Mouse (Mus musculus): ENCODE data around the gene Krt88. TPM values are rescaled to one million over a fixed set of nuclear protein-coding genes. Genes with fewer than 3 reads are reported as not detected.

Gene Krt88
- polyA plus RNA-seq, 1 experiment from 2014 or later, result not detected

- Histone ChIP-seq H3K27ac (no peak overlapping the region), H3K9me3 (no peaks in the 10 kb centered on the region), H3K4me1 (replicated peaks) (peaks cover 7% of the 10 kb centered on the region), H3K27me3 (peaks cover 32% of the 10 kb centered on the region), H3K4me2 (peak overlapping the region; percentile 58), H3K4me3 (replicated peaks) (peak overlapping the region; percentile 23), H3K36me3 (no peaks in the 10 kb centered on the region), H3K9ac (replicated peaks) (peak overlapping the region; percentile 14; the same call in 1 of the 2 replicates)
- WGBS, result 8% methylated on average over 31 of the region's 31 CpGs
- ATAC-seq (ENCODE audit: insufficient number of reproducible peaks, insufficient read depth, low FRiP score, low TSS enrichment, low read depth), result no peak
These were observed 31.6 kb downstream of the Krt88 start for GRCm38 (mm10) chr15:101479007-101479665.

- no peak for ATAC-seq (ENCODE audit: insufficient number of reproducible peaks, insufficient read depth, low FRiP score, low TSS enrichment, low read depth)
- WGBS, result 35% methylated on average over 11 of the region's 11 CpGs
- peak overlapping the region; percentile 14; the same call in 1 of the 2 replicates for H3K9ac ChIP-seq (replicated peaks)
- H3K4me2 ChIP-seq, result peak overlapping the region; percentile 58
- H3K27me3 ChIP-seq, result peaks cover 32% of the 10 kb centered on the region
- H3K9me3 ChIP-seq, result no peaks in the 10 kb centered on the region
- no peak overlapping the region for H3K27ac ChIP-seq
- peak overlapping the region; percentile 23 for H3K4me3 ChIP-seq (replicated peaks)
- peaks cover 7% of the 10 kb centered on the region for H3K4me1 ChIP-seq (replicated peaks)
- no peaks in the 10 kb centered on the region for H3K36me3 ChIP-seq
These were observed 32.1 kb downstream of the Krt88 start for GRCm38 (mm10) chr15:101479666-101480060.

GRCm38 (mm10) chr15:101482056-101482455, 34.5 kb downstream of the Krt88 start:
- peaks cover 32% of the 10 kb centered on the region for H3K27me3 ChIP-seq
- peaks cover 12% of the 10 kb centered on the region for H3K4me1 ChIP-seq (replicated peaks)
- H3K27ac ChIP-seq, result no peak overlapping the region
- H3K4me3 ChIP-seq (replicated peaks), result no peak overlapping the region
- H3K9ac ChIP-seq (replicated peaks), result no peak overlapping the region
- no peaks in the 10 kb centered on the region for H3K36me3 ChIP-seq
- no peak for ATAC-seq (ENCODE audit: insufficient number of reproducible peaks, insufficient read depth, low FRiP score, low TSS enrichment, low read depth)
- no peak overlapping the region for H3K4me2 ChIP-seq
- 38% methylated on average over 4 of the region's 4 CpGs for WGBS
- no peaks in the 10 kb centered on the region for H3K9me3 ChIP-seq

- Histone ChIP-seq H3K36me3 (no peaks in the 10 kb centered on the region), H3K27me3 (peaks cover 24% of the 10 kb centered on the region), H3K9ac (replicated peaks) (no peak overlapping the region), H3K4me3 (replicated peaks) (no peak overlapping the region), H3K4me1 (replicated peaks) (peaks cover 12% of the 10 kb centered on the region), H3K27ac (no peak overlapping the region), H3K9me3 (no peaks in the 10 kb centered on the region), H3K4me2 (no peak overlapping the region)
- ATAC-seq (ENCODE audit: insufficient number of reproducible peaks, insufficient read depth, low FRiP score, low TSS enrichment, low read depth), result no peak
- 88% methylated on average over 1 of the region's 1 CpGs for WGBS
These were observed 36.1 kb downstream of the Krt88 start for GRCm38 (mm10) chr15:101483646-101484045.

- Histone ChIP-seq H3K9ac (replicated peaks) (no peak overlapping the region), H3K27ac (no peak overlapping the region), H3K9me3 (no peaks in the 10 kb centered on the region), H3K27me3 (peaks cover 12% of the 10 kb centered on the region), H3K4me3 (replicated peaks) (no peak overlapping the region), H3K4me2 (no peak overlapping the region), H3K4me1 (replicated peaks) (peaks cover 5% of the 10 kb centered on the region; the same call in 1 of the 2 replicates), H3K36me3 (no peaks in the 10 kb centered on the region)
- 54% methylated on average over 1 of the region's 1 CpGs for WGBS
- ATAC-seq (ENCODE audit: insufficient number of reproducible peaks, insufficient read depth, low FRiP score, low TSS enrichment, low read depth), result no peak
These were observed 37.4 kb downstream of the Krt88 start for GRCm38 (mm10) chr15:101484939-101485338.

- H3K4me1 ChIP-seq (replicated peaks), result peaks cover 5% of the 10 kb centered on the region; the same call in 1 of the 2 replicates
- no peak for ATAC-seq (ENCODE audit: insufficient number of reproducible peaks, insufficient read depth, low FRiP score, low TSS enrichment, low read depth)
- H3K27me3 ChIP-seq, result 0 out of 2 replicates have a peak, but pooled peaks cover 5% of the 10 kb centered on the region
These were observed 38.5 kb downstream of the Krt88 start for GRCm38 (mm10) chr15:101485911-101486635.

GRCm38 (mm10) chr15:101491431-101491830, 43.9 kb downstream of the Krt88 start, which contains the start of gene Krt83:
Gene Krt83 (minus strand): TSS chr15:101491512.
- Histone ChIP-seq H3K9ac (replicated peaks) (no peak within 1 kb of the TSS), H3K27me3 (no peaks in the 10 kb centered on the region), H3K4me3 (replicated peaks) (no peak within 1 kb of the TSS), H3K9me3 (no peaks in the 10 kb centered on the region), H3K4me1 (replicated peaks) (peaks cover 16% of the 10 kb centered on the region; the same call in 1 of the 2 replicates), H3K4me2 (no peak within 1 kb of the TSS), H3K36me3 (no peaks in the 10 kb centered on the region), H3K27ac (no peak within 1 kb of the TSS)
- 56% methylated on average over 6 of the region's 6 CpGs for WGBS
- ATAC-seq (ENCODE audit: insufficient number of reproducible peaks, insufficient read depth, low FRiP score, low TSS enrichment, low read depth), result no peak

More at GRCm38 (mm10) chr15:101485911-101486635, 38.5 kb downstream of the Krt88 start:
- Histone ChIP-seq H3K4me3 (replicated peaks) (no peak overlapping the region), H3K9ac (replicated peaks) (no peak overlapping the region), H3K27ac (no peak overlapping the region), H3K36me3 (no peaks in the 10 kb centered on the region), H3K9me3 (no peaks in the 10 kb centered on the region), H3K4me2 (no peak overlapping the region)
- WGBS, result 80% methylated on average over 11 of the region's 11 CpGs

- ATAC-seq (ENCODE audit: insufficient number of reproducible peaks, insufficient read depth, low FRiP score, low TSS enrichment, low read depth), result no peak
- Histone ChIP-seq H3K9ac (replicated peaks) (no peak overlapping the region), H3K4me3 (replicated peaks) (no peak overlapping the region), H3K9me3 (no peaks in the 10 kb centered on the region), H3K4me2 (no peak overlapping the region), H3K36me3 (no peaks in the 10 kb centered on the region), H3K27me3 (0 out of 2 replicates have a peak, but pooled peaks cover 4% of the 10 kb centered on the region), H3K4me1 (replicated peaks) (peaks cover 16% of the 10 kb centered on the region; the same call in 1 of the 2 replicates), H3K27ac (no peak overlapping the region)
- WGBS, result 48% methylated on average over 8 of the region's 8 CpGs
These were observed 45.2 kb downstream of the Krt88 start for GRCm38 (mm10) chr15:101492718-101493117.

- Histone ChIP-seq H3K27me3 (0 out of 2 replicates have a peak, but pooled peaks cover 4% of the 10 kb centered on the region), H3K4me2 (no peak overlapping the region), H3K9ac (replicated peaks) (no peak overlapping the region), H3K9me3 (no peaks in the 10 kb centered on the region), H3K4me3 (replicated peaks) (no peak overlapping the region), H3K4me1 (replicated peaks) (peaks cover 16% of the 10 kb centered on the region; the same call in 1 of the 2 replicates), H3K27ac (no peak overlapping the region), H3K36me3 (no peaks in the 10 kb centered on the region)
- no peak for ATAC-seq (ENCODE audit: insufficient number of reproducible peaks, insufficient read depth, low FRiP score, low TSS enrichment, low read depth)
- WGBS, result 88% methylated on average over 6 of the region's 6 CpGs
These were observed 46.2 kb downstream of the Krt88 start for GRCm38 (mm10) chr15:101493713-101494112.

GRCm38 (mm10) chr15:101494203-101494602, 46.7 kb downstream of the Krt88 start:
- H3K4me1 ChIP-seq (replicated peaks), result peaks cover 16% of the 10 kb centered on the region; the same call in 1 of the 2 replicates
- WGBS, result 33% methylated on average over 1 of the region's 1 CpGs
- no peak overlapping the region for H3K4me3 ChIP-seq (replicated peaks)
- no peak overlapping the region for H3K4me2 ChIP-seq
- no peaks in the 10 kb centered on the region for H3K9me3 ChIP-seq
- H3K27ac ChIP-seq, result no peak overlapping the region
- H3K9ac ChIP-seq (replicated peaks), result no peak overlapping the region
- ATAC-seq (ENCODE audit: insufficient number of reproducible peaks, insufficient read depth, low FRiP score, low TSS enrichment, low read depth), result no peak
- no peaks in the 10 kb centered on the region for H3K36me3 ChIP-seq
- H3K27me3 ChIP-seq, result 0 out of 2 replicates have a peak, but pooled peaks cover 4% of the 10 kb centered on the region

GRCm38 (mm10) chr15:101495266-101495665, 47.7 kb downstream of the Krt88 start:
- Histone ChIP-seq H3K36me3 (no peaks in the 10 kb centered on the region), H3K4me3 (replicated peaks) (no peak overlapping the region), H3K27ac (no peak overlapping the region), H3K9ac (replicated peaks) (no peak overlapping the region), H3K4me2 (no peak overlapping the region), H3K27me3 (0 out of 2 replicates have a peak, but pooled peaks cover 4% of the 10 kb centered on the region), H3K4me1 (replicated peaks) (peaks cover 16% of the 10 kb centered on the region; the same call in 1 of the 2 replicates), H3K9me3 (no peaks in the 10 kb centered on the region)
- no peak for ATAC-seq (ENCODE audit: insufficient number of reproducible peaks, insufficient read depth, low FRiP score, low TSS enrichment, low read depth)
- WGBS, result 82% methylated on average over 8 of the region's 8 CpGs
